Mouse (Mus musculus) CD8-positive naive resting alpha-beta T cell, adult 2 months (primary cell): Measurements from ENCODE around the gene Abat.

Source experiments
- DNase-seq, 2 experiments: peaks; one replicate each; pipeline ENCODE4 v3.0.0; 2022; ENCODE audit warnings: low read depth in 2 of 2, low spot score in 2 of 2

Gene Abat

DNA sequence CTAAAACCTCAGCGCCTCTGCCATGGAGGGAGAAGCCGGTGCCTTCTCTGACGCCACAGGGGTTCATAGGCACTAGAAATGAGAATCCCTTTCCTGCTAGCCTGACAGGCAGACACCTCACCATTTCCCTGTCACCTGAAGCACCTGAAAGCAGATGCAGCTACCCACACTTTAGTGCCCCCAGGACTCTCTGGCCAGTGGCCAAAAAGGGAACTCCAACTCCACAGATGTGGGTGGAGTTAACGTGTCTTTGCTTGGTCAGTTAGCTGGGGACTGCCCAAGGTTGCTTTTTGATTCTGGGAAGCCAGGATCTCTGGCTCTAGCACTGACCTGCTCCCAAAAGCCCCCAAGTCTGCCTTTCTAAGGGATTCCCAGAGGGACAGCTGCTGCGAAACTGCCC is 156.2 kb downstream of the Abat start:
- no peak for DNase-seq

- no peak for DNase-seq
Measured at GRCm38 (mm10) chr16:8670041-8671035, 157.1 kb downstream of the Abat start.
